Mouse (Mus musculus): ENCODE data around the gene Hoxb9.

The Hoxb9 gene

GRCm38 (mm10) chr11:96313806-96314428 is 42.7 kb downstream of the Hoxb9 start:
- DNase-seq (ENCODE audit: low spot score in 2 of 2), result no peak

GRCm38 (mm10) chr11:96314671-96315343 is 43.5 kb downstream of the Hoxb9 start:
- DNase-seq (ENCODE audit: low spot score in 2 of 2), result no peak

- no peak for DNase-seq (ENCODE audit: low spot score in 2 of 2)
Observed at GRCm38 (mm10) chr11:96315344-96315681, 44.1 kb downstream of the Hoxb9 start.

GRCm38 (mm10) chr11:96316696-96317607 is 45.7 kb downstream of the Hoxb9 start:
- DNase-seq (ENCODE audit: low spot score in 2 of 2), result no peak

GRCm38 (mm10) chr11:96317608-96318367 is 46.5 kb downstream of the Hoxb9 start, which contains the start of gene Hoxb4:
Gene Hoxb4 (plus strand): TSS chr11:96318267.
- no peak for DNase-seq (ENCODE audit: low spot score in 2 of 2)

GRCm38 (mm10) chr11:96318368-96319070 is 47.3 kb downstream of the Hoxb9 start:
- DNase-seq (ENCODE audit: low spot score in 2 of 2), result no peak

GRCm38 (mm10) chr11:96319071-96319902 is 48.0 kb downstream of the Hoxb9 start:
- no peak for DNase-seq (ENCODE audit: low spot score in 2 of 2)

- no peak for DNase-seq (ENCODE audit: low spot score in 2 of 2)
Observed at GRCm38 (mm10) chr11:96319910-96320309, 48.7 kb downstream of the Hoxb9 start.

- no peak for DNase-seq (ENCODE audit: low spot score in 2 of 2)
Observed at GRCm38 (mm10) chr11:96320688-96321087, 49.4 kb downstream of the Hoxb9 start.

GRCm38 (mm10) chr11:96321846-96322245 is 50.6 kb downstream of the Hoxb9 start:
- no peak for DNase-seq (ENCODE audit: low spot score in 2 of 2)

GRCm38 (mm10) chr11:96322738-96323137 is 51.5 kb downstream of the Hoxb9 start:
- no peak for DNase-seq (ENCODE audit: low spot score in 2 of 2)

- no peak for DNase-seq (ENCODE audit: low spot score in 2 of 2)
Observed at GRCm38 (mm10) chr11:96323154-96323553, 51.9 kb downstream of the Hoxb9 start, which contains the start of gene Hoxb3. Gene Hoxb3 (plus strand): TSS chr11:96323326.

- DNase-seq (ENCODE audit: low spot score in 2 of 2), result no peak
Observed at GRCm38 (mm10) chr11:96324125-96324524, 52.9 kb downstream of the Hoxb9 start.

- no peak for DNase-seq (ENCODE audit: low spot score in 2 of 2)
Observed at GRCm38 (mm10) chr11:96324965-96325364, 53.7 kb downstream of the Hoxb9 start.

GRCm38 (mm10) chr11:96325747-96326212 is 54.5 kb downstream of the Hoxb9 start:
- DNase-seq (ENCODE audit: low spot score in 2 of 2), result no peak
